Mouse (Mus musculus): ENCODE results near the gene Tdg. TPM values are rescaled to one million over a fixed set of nuclear protein-coding genes. Genes with fewer than 3 reads are reported as not detected.

The Tdg gene
- polyA plus RNA-seq, 1 experiment from 2014 or later, result 102 TPM

Other genes with a start within 250 kb of the Tdg start
- gene Gm1553, start 137.2 kb upstream of the Tdg start, polyA plus RNA-seq (2015; fragmentation: Nextera tagmentation; extraction: Ambion mirVana), result not detected in 2 replicates
- gene 1190007I07Rik, start 6.6 kb upstream of the Tdg start, polyA plus RNA-seq (2015; fragmentation: Nextera tagmentation; extraction: Ambion mirVana), result 57.3 and 59.6 TPM in 2 replicates
- gene Glt8d2, start 60.8 kb downstream of the Tdg start, polyA plus RNA-seq (2015; fragmentation: Nextera tagmentation; extraction: Ambion mirVana), result 5.0 and 6.8 TPM in 2 replicates
- gene Hcfc2, start 66.3 kb downstream of the Tdg start, polyA plus RNA-seq (2015; fragmentation: Nextera tagmentation; extraction: Ambion mirVana), result 28.2 and 29.0 TPM in 2 replicates
- gene Nfyb, start 134.3 kb downstream of the Tdg start, polyA plus RNA-seq (2015; fragmentation: Nextera tagmentation; extraction: Ambion mirVana), result 31.4 and 34.7 TPM in 2 replicates
- 107 and 108 TPM in 2 replicates for gene Txnrd1, start 204.1 kb downstream of the Tdg start, polyA plus RNA-seq (2015; fragmentation: Nextera tagmentation; extraction: Ambion mirVana)
- 0.20 and 0.23 TPM in 2 replicates for gene Eid3, start 236.8 kb downstream of the Tdg start, polyA plus RNA-seq (2015; fragmentation: Nextera tagmentation; extraction: Ambion mirVana)

Data from intestine, embryonic 16.5 days (tissue).